Mouse (Mus musculus): Measurements from ENCODE around the gene Nupr1l.

- TF ChIP-seq CTCF (IDR thresholded peaks at IDR 0.05) (no peak), EP300 (IDR thresholded peaks at IDR 0.05) (no peak)
Observed at GRCm38 (mm10) chr5:129898449-129898848, 9.9 kb upstream of the Nupr1l start, which contains the start of gene Phkg1.
